In the genomic region with DNA sequence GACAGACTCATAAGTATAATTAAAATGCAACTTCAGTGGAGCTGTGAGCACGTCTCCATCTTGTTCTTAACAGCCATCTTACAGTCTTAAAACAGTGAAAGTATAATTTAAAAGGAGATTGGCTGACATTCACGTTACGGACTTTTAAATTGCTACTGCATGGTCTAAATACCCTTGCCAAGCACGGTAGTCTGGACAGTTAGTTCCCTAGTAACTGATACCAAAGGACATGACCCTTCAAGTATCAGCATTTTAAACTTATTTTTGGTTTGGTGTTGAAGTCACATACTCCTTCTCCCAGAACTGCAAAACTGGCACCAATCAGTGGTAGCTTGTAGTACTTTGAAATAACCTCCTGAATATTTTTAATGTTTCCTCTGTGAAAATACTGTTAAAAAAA, we compare ENCODE assay signal across 34 mouse cellular contexts.
"Had no signal": no experiment of that assay in that cellular context is flagged by ENCODE, and none has a peak within 500 bp of the region (broad histone marks: within the 10 kb centered on the region; RNA-seq: fewer than 3 reads in every experiment).

No protein-coding gene starts in this region.

- H3K27me3 ChIP-seq: heart, embryonic 12.5 days; heart, embryonic 13.5 days; heart, embryonic 15.5 days; hindbrain, embryonic 12.5 days; hindbrain, embryonic 13.5 days; hindbrain, embryonic 15.5 days; intestine, embryonic 15.5 days; kidney, embryonic 15.5 days had no signal

- H3K4me2 ChIP-seq: heart, embryonic 11.5 days; heart, embryonic 12.5 days; heart, embryonic 13.5 days; heart, embryonic 15.5 days; hindbrain, embryonic 12.5 days; hindbrain, embryonic 13.5 days; hindbrain, embryonic 14.5 days; hindbrain, embryonic 15.5 days; intestine, embryonic 15.5 days; kidney, embryonic 15.5 days had no signal

- H3K9me3 ChIP-seq: heart, embryonic 10.5 days; heart, embryonic 12.5 days; heart, embryonic 13.5 days; heart, embryonic 15.5 days; hindbrain, embryonic 10.5 days; hindbrain, embryonic 12.5 days; hindbrain, embryonic 13.5 days; hindbrain, embryonic 15.5 days; intestine, embryonic 15.5 days; kidney, embryonic 15.5 days had no signal

- H3K9ac ChIP-seq: heart, embryonic 12.5 days; heart, embryonic 13.5 days; heart, embryonic 15.5 days; hindbrain, embryonic 12.5 days; hindbrain, embryonic 13.5 days; hindbrain, embryonic 14.5 days; hindbrain, embryonic 15.5 days; intestine, embryonic 15.5 days; kidney, embryonic 15.5 days had no signal

- ATAC-seq: hindbrain, embryonic 16.5 days; hindbrain, postnatal 0 days; inflammation-experienced regulatory T-cells, adult 6 months; intestine, embryonic 15.5 days; intestine, embryonic 16.5 days; intestine, postnatal 0 days had no signal

- H3K27ac ChIP-seq: heart, embryonic 10.5 days; heart, embryonic 13.5 days; heart, embryonic 15.5 days; hindbrain, embryonic 10.5 days; hindbrain, embryonic 12.5 days; hindbrain, embryonic 13.5 days; hindbrain, embryonic 14.5 days; hindbrain, embryonic 15.5 days; hindbrain, postnatal 0 days; intestine, embryonic 15.5 days; kidney, embryonic 15.5 days; kidney, postnatal 0 days; layer of hippocampus, adult 2 months; left cerebral cortex, adult 2 months had no signal

- H3K4me3 ChIP-seq: heart, embryonic 10.5 days; heart, embryonic 12.5 days; heart, embryonic 13.5 days; heart, embryonic 15.5 days; hindbrain, embryonic 10.5 days; hindbrain, embryonic 12.5 days; hindbrain, embryonic 13.5 days; hindbrain, embryonic 15.5 days; intestine, embryonic 15.5 days; kidney, embryonic 15.5 days; layer of hippocampus, adult 2 months; left cerebral cortex, adult 2 months had no signal

- H3K4me1 ChIP-seq: hindbrain, embryonic 12.5 days; intestine, embryonic 15.5 days had no signal

- DNase-seq: heart, postnatal 14 days; heart, postnatal 36 days; kidney, adult 11 months; kidney, adult 18-20 months; kidney, adult 2 months; kidney, adult 8-10 months; kidney, adult 9 months; kidney, postnatal 10 days; kidney, postnatal 14 days; kidney, postnatal 25 days; kidney, postnatal 36 days; kidney, postnatal 4 days; layer of hippocampus, adult 9-11 months; layer of hippocampus, postnatal 36 days had no signal

- H3K36me3 ChIP-seq: heart, embryonic 10.5 days; heart, embryonic 12.5 days; heart, embryonic 13.5 days; heart, embryonic 15.5 days; hindbrain, embryonic 10.5 days; hindbrain, embryonic 12.5 days; hindbrain, embryonic 13.5 days; hindbrain, embryonic 15.5 days; intestine, embryonic 15.5 days; kidney, embryonic 15.5 days had no signal
